Mouse (Mus musculus) spleen, postnatal 10 days (tissue): Measurements from ENCODE around the gene Mrpl48.

Experiments used
- DNase-seq, 2 experiments: peaks; one replicate each; pipeline ENCODE4 v3.0.0; 2021 to 2022; ENCODE audit warnings: low spot score in 2 of 2

Gene Mrpl48

DNA sequence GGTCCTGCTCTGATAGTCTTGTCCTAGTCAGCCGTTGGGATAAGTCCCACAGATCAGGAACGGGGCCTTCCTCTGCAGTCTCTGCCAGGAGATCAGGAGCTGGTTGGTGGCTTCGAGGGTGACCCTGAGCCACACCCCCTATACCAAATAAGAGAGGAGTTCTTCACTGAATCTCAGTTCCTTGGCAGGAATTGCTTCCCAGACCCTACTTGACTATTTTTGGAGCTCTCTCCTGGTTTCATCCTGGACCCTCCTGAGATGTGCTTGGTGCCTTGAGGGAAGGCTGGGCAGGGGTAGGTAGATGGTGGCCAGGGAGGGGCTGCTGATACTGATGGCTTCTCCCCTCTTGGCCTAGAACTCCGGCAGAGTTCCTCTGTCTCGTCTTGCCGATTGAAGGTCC, 111.7 kb downstream of the Mrpl48 start:
- no peak for DNase-seq
